Mouse (Mus musculus) CH12.LX (cell line): Measurements from ENCODE around the gene Grifin.

Experiments used
- BHLHE40 ChIP-seq: IDR thresholded peaks from 2 replicates; pipeline ENCODE4 v1.6.1; 2011; ENCODE audit warnings: mild to moderate bottlenecking, low read depth, low read length, improper control_type of control experiment
- CHD1 ChIP-seq: IDR thresholded peaks from 2 replicates; pipeline ENCODE4 v1.6.1; 2012; ENCODE audit warnings: low read depth, low read length, improper control_type of control experiment, inconsistent platforms
- CTCF ChIP-seq, 2 experiments: IDR thresholded peaks in 1 of 2; conservative IDR thresholded peaks in 1 of 2; 2 replicates each; pipeline ENCODE4 v1.5.1; 2011 to 2012; ENCODE audit warnings: low read depth in 2 of 2, low read length in 2 of 2, improper control_type of control experiment in 1 of 2, inconsistent platforms in 1 of 2, mild to moderate bottlenecking in 1 of 2, moderate library complexity in 1 of 2
- GABPA ChIP-seq: IDR thresholded peaks from 2 replicates; pipeline ENCODE4 v1.6.1; 2012; ENCODE audit warnings: low read depth, low read length, improper control_type of control experiment, inconsistent platforms; ENCODE audit not compliant: insufficient replicate concordance
- JUND ChIP-seq: conservative IDR thresholded peaks from 2 replicates; pipeline ENCODE4 v1.6.1; 2011; ENCODE audit warnings: low read depth, low read length, improper control_type of control experiment
- MAFK ChIP-seq: IDR thresholded peaks from 2 replicates; pipeline ENCODE4 v1.6.1; 2011; ENCODE audit warnings: low read length, improper control_type of control experiment; ENCODE audit not compliant: insufficient replicate concordance
- NELFE ChIP-seq: IDR thresholded peaks from 2 replicates; pipeline ENCODE4 v1.6.1; 2011; ENCODE audit warnings: low read depth, low read length, improper control_type of control experiment
- POLR2A ChIP-seq: IDR thresholded peaks from 2 replicates; pipeline ENCODE4 v1.6.1; 2011; ENCODE audit warnings: low read depth, mild to moderate bottlenecking, improper control_type of control experiment, low read length
- RAD21 ChIP-seq: IDR thresholded peaks from 2 replicates; pipeline ENCODE4 v1.6.1; 2011; ENCODE audit warnings: low read depth, mild to moderate bottlenecking, low read length, improper control_type of control experiment, moderate library complexity
- TBP ChIP-seq: conservative IDR thresholded peaks from 2 replicates; pipeline ENCODE4 v1.6.1; 2011; ENCODE audit warnings: low read depth, low read length, improper control_type of control experiment
- TCF12 ChIP-seq: IDR thresholded peaks from 2 replicates; pipeline ENCODE4 v1.6.1; 2014; ENCODE audit warnings: low read depth, mild to moderate bottlenecking, inconsistent platforms, low read length, improper control_type of control experiment
- ZNF384 ChIP-seq: IDR thresholded peaks from 2 replicates; pipeline ENCODE4 v1.6.1; 2012; ENCODE audit warnings: low read depth, low read length, improper control_type of control experiment, inconsistent platforms

DNA sequence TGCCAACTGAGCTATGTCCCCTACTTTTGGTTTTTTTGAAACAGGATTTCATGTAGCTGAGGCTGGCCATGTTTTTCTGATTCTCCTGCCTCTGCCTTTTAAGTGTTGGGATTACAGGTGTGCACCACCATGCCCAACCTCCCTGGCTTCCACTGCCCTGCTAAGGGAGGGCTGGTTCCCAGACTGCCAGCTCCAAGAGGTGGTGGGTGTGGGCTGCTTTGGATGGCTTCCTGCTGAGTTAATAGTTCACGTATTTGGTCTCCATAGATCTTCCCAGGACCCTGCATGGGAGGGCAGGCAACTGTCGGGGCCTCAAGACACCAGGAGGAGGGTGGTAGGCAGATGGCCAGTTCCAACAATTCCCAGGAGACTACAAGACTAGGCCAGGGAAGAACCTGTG is 37.7 kb upstream of the Grifin start:
- TF ChIP-seq JUND = no peak
- TF ChIP-seq CTCF (conservative IDR thresholded peaks at IDR 0.05 in 1 of 2, IDR thresholded peaks at IDR 0.05 in 1 of 2; ENCODE audit: low read depth in 2 of 2, low read length in 2 of 2) = no peak
- TF ChIP-seq POLR2A = no peak
- TF ChIP-seq NELFE = no peak
- no peak for TF ChIP-seq ZNF384
- no peak for TF ChIP-seq TBP
- TF ChIP-seq RAD21 = no peak
- TF ChIP-seq BHLHE40 = no peak
- no peak for TF ChIP-seq CHD1
- no peak for TF ChIP-seq TCF12
- no peak for TF ChIP-seq GABPA
- TF ChIP-seq MAFK = no peak
